Mouse (Mus musculus): ENCODE results near the gene Gm20388.

DNA sequence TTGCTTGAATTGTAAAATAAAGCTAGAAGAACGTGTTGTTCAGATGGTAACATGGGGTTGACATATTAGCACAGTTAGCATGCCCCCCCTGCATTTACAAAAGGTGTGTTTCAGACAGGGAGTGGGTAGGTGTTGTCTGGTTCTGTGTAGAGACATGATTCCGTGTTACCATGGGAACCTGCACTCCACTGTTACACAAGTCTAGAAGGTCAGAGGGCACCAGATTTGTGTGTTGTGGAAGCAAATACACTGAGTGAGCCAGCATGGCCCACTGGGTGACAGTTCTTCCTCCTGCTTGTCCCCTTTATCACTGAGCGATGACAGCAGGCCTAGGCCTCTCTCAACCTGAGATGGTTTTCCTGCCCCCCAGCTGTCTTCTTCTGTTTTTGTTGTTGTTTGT lies 2085.3 kb downstream of the Gm20388 start:
- TF ChIP-seq CTCF (IDR thresholded peaks at IDR 0.05; ENCODE audit: extremely low read depth, insufficient read depth, low read length) (no peak), POLR2A (IDR thresholded peaks at IDR 0.05; ENCODE audit: extremely low read depth, insufficient read depth, low read length) (no peak)

Measured in cortical plate, adult 2 months (tissue).